Mouse (Mus musculus): Measurements from ENCODE around the gene Havcr1. TPM values are rescaled to one million over a fixed set of nuclear protein-coding genes. Genes with fewer than 3 reads are reported as not detected.

Gene Havcr1
- polyA plus RNA-seq, 1 experiment from 2014 or later: 0.36 TPM

GRCm38 (mm10) chr11:46776879-46777278, 42.0 kb downstream of the Havcr1 start:
- H3K4me2 ChIP-seq (ENCODE audit: low read depth, low read length): no peak overlapping the region
- no peak for ATAC-seq (ENCODE audit: low read depth)
- no peaks in the 10 kb centered on the region for H3K27me3 ChIP-seq (replicated peaks; ENCODE audit: control insufficient read depth, insufficient read depth, low read length)
- no peaks in the 10 kb centered on the region for H3K36me3 ChIP-seq (ENCODE audit: control insufficient read depth, insufficient read depth, low read length)
- H3K27ac ChIP-seq (replicated peaks; ENCODE audit: low read depth, low read length): no peak overlapping the region
- no peak overlapping the region for H3K4me3 ChIP-seq (ENCODE audit: low read depth, low read length)
- no peaks in the 10 kb centered on the region for H3K9me3 ChIP-seq (ENCODE audit: control insufficient read depth, low read length)
- no peak for DNase-seq (ENCODE audit: low spot score)
- H3K9ac ChIP-seq (ENCODE audit: low read depth, low read length): no peak overlapping the region
- WGBS: 77% methylated on average over 3 of the region's 3 CpGs
- no peaks in the 10 kb centered on the region for H3K4me1 ChIP-seq (ENCODE audit: control insufficient read depth, insufficient read depth, low read length)

- DNase-seq (ENCODE audit: low spot score) (no peak), ATAC-seq (ENCODE audit: low read depth) (no peak)
- Histone ChIP-seq H3K4me2 (ENCODE audit: low read depth, low read length) (no peak overlapping the region), H3K36me3 (ENCODE audit: control insufficient read depth, insufficient read depth, low read length) (no peaks in the 10 kb centered on the region), H3K9ac (ENCODE audit: low read depth, low read length) (no peak overlapping the region), H3K9me3 (ENCODE audit: control insufficient read depth, low read length) (no peaks in the 10 kb centered on the region), H3K27ac (replicated peaks; ENCODE audit: low read depth, low read length) (no peak overlapping the region), H3K27me3 (replicated peaks; ENCODE audit: control insufficient read depth, insufficient read depth, low read length) (no peaks in the 10 kb centered on the region), H3K4me1 (ENCODE audit: control insufficient read depth, insufficient read depth, low read length) (no peaks in the 10 kb centered on the region), H3K4me3 (ENCODE audit: low read depth, low read length) (no peak overlapping the region)
- WGBS: 83% methylated on average over 2 of the region's 2 CpGs
Observed at GRCm38 (mm10) chr11:46779811-46780210, 44.9 kb downstream of the Havcr1 start.

DNA sequence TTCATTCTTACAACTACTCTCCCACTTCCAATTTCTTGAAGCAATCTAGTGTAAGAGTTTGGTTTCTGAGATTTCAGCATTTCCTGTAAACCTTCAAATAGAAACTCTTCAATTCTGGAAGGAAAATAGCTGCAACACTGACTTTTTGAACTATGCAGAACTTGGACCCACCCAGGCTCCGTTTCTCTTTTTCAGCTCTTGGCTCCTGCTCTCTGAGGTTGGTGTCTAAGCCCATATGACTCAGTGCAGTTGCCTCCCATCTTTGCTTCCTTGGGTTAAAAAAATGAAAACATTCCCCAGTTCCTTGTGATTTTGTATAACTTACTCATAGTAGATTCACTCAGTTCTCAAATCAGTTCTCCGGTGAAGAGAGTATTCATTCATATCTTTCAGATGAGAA, 69.6 kb downstream of the Havcr1 start:
- Histone ChIP-seq H3K4me2 (ENCODE audit: low read depth, low read length) (no peak overlapping the region), H3K4me1 (ENCODE audit: control insufficient read depth, insufficient read depth, low read length) (no peaks in the 10 kb centered on the region), H3K9ac (ENCODE audit: low read depth, low read length) (no peak overlapping the region), H3K9me3 (ENCODE audit: control insufficient read depth, low read length) (no peaks in the 10 kb centered on the region), H3K4me3 (ENCODE audit: low read depth, low read length) (no peak overlapping the region), H3K36me3 (ENCODE audit: control insufficient read depth, insufficient read depth, low read length) (no peaks in the 10 kb centered on the region), H3K27me3 (replicated peaks; ENCODE audit: control insufficient read depth, insufficient read depth, low read length) (no peaks in the 10 kb centered on the region), H3K27ac (replicated peaks; ENCODE audit: low read depth, low read length) (no peak overlapping the region)
- no peak for DNase-seq (ENCODE audit: low spot score)
- 83% methylated on average over 2 of the region's 2 CpGs for WGBS
- ATAC-seq (ENCODE audit: low read depth): no peak

GRCm38 (mm10) chr11:46810511-46810910, 75.6 kb downstream of the Havcr1 start, which contains the start of gene Timd4:
Gene Timd4, plus strand, starts transcription at chr11:46810800.
- H3K9ac ChIP-seq (ENCODE audit: low read depth, low read length): no peak within 1 kb of the TSS

DNA sequence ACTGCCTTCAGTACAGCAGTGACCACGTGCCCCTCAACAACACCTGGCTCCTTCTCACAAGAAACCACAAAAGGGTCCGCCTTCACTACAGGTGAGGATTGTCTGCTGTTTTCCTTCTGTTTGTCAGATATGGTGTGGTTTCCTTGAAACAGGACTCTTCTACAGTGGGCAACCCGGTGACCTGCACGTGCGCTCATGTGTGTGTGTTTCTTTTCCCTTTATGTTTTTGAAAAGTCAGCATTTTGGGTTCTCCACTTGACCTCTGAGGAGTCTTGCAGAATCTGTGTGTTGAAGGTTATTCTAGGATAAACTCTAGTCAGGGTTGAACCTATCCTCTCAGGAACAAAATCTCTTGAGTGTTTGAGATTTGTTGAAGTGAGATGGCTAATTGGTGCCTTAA, 82.8 kb downstream of the Havcr1 start:
- no peak overlapping the region for H3K9ac ChIP-seq (ENCODE audit: low read depth, low read length)
- H3K4me3 ChIP-seq (ENCODE audit: low read depth, low read length): no peak overlapping the region
- H3K4me1 ChIP-seq (ENCODE audit: control insufficient read depth, insufficient read depth, low read length): no peaks in the 10 kb centered on the region
- no peak for DNase-seq (ENCODE audit: low spot score)
- H3K4me2 ChIP-seq (ENCODE audit: low read depth, low read length): no peak overlapping the region
- 88% methylated on average over 5 of the region's 5 CpGs for WGBS
- no peak for ATAC-seq (ENCODE audit: low read depth)
- no peaks in the 10 kb centered on the region for H3K27me3 ChIP-seq (replicated peaks; ENCODE audit: control insufficient read depth, insufficient read depth, low read length)
- H3K9me3 ChIP-seq (ENCODE audit: control insufficient read depth, low read length): no peaks in the 10 kb centered on the region
- no peaks in the 10 kb centered on the region for H3K36me3 ChIP-seq (ENCODE audit: control insufficient read depth, insufficient read depth, low read length)
- H3K27ac ChIP-seq (replicated peaks; ENCODE audit: low read depth, low read length): no peak overlapping the region

More at GRCm38 (mm10) chr11:46810511-46810910, 75.6 kb downstream of the Havcr1 start, which contains the start of gene Timd4:
- H3K9me3 ChIP-seq (ENCODE audit: control insufficient read depth, low read length): no peaks in the 10 kb centered on the region
- DNase-seq (ENCODE audit: low spot score) (no peak), ATAC-seq (ENCODE audit: low read depth) (no peak)
- no peaks in the 10 kb centered on the region for H3K36me3 ChIP-seq (ENCODE audit: control insufficient read depth, insufficient read depth, low read length)
- no peak within 1 kb of the TSS for H3K27ac ChIP-seq (replicated peaks; ENCODE audit: low read depth, low read length)
- no peak within 1 kb of the TSS for H3K4me2 ChIP-seq (ENCODE audit: low read depth, low read length)
- H3K4me1 ChIP-seq (ENCODE audit: control insufficient read depth, insufficient read depth, low read length): no peaks in the 10 kb centered on the region
- WGBS: 88% methylated on average over 5 of the region's 5 CpGs
- H3K4me3 ChIP-seq (ENCODE audit: low read depth, low read length): no peak within 1 kb of the TSS
- no peaks in the 10 kb centered on the region for H3K27me3 ChIP-seq (replicated peaks; ENCODE audit: control insufficient read depth, insufficient read depth, low read length)

DNA sequence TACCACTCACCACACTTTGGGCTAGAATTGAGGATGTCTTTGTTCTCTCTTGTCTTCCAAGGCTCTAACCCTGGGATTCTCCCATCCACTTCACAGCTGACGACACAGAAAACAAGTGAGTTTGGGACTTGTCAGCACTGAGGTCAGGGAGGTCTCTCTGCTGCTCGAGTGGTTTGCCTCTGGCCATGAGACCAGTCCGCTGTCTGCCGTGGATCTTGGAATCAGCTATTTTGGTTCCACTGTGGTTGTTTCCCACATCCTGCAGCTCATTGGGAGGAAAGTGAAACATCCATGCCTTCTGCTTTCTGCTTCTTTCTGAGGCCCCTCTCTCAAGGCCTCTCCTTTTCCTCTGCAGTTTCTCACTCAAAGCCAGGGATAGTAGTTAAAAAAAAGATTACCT, 85.0 kb downstream of the Havcr1 start:
- 25% methylated on average over 4 of the region's 4 CpGs for WGBS

More for the DNA sequence above, 85.0 kb downstream of the Havcr1 start:
- Histone ChIP-seq H3K27me3 (replicated peaks; ENCODE audit: control insufficient read depth, insufficient read depth, low read length) (no peaks in the 10 kb centered on the region), H3K4me3 (ENCODE audit: low read depth, low read length) (no peak overlapping the region), H3K27ac (replicated peaks; ENCODE audit: low read depth, low read length) (no peak overlapping the region), H3K4me2 (ENCODE audit: low read depth, low read length) (no peak overlapping the region), H3K9me3 (ENCODE audit: control insufficient read depth, low read length) (no peaks in the 10 kb centered on the region), H3K4me1 (ENCODE audit: control insufficient read depth, insufficient read depth, low read length) (no peaks in the 10 kb centered on the region), H3K9ac (ENCODE audit: low read depth, low read length) (no peak overlapping the region), H3K36me3 (ENCODE audit: control insufficient read depth, insufficient read depth, low read length) (no peaks in the 10 kb centered on the region)
- DNase-seq (ENCODE audit: low spot score) (peak; percentile 55), ATAC-seq (ENCODE audit: low read depth) (no peak)

Other genes with a start within 250 kb of the Havcr1 start
- gene Gm12169, start 210.9 kb upstream of the Havcr1 start, polyA plus RNA-seq (2014; fragmentation: Nextera tagmentation; extraction: Ambion mirVana): not detected in 2 replicates
- gene BC053393, start 163.5 kb upstream of the Havcr1 start, polyA plus RNA-seq (2014; fragmentation: Nextera tagmentation; extraction: Ambion mirVana): not detected in 2 replicates
- gene Dppa1, start 105.8 kb upstream of the Havcr1 start, polyA plus RNA-seq (2014; fragmentation: Nextera tagmentation; extraction: Ambion mirVana): not detected in 2 replicates
- gene Timd2, start 28.0 kb upstream of the Havcr1 start, polyA plus RNA-seq (2014; fragmentation: Nextera tagmentation; extraction: Ambion mirVana): 0.10 and 0.42 TPM in 2 replicates
- 0.33 and 0.40 TPM in 2 replicates for gene Timd4, start 75.7 kb downstream of the Havcr1 start, polyA plus RNA-seq (2014; fragmentation: Nextera tagmentation; extraction: Ambion mirVana)

Data from embryonic facial prominence, embryonic 14.5 days (tissue).